Mouse (Mus musculus) thymus, adult 18-20 months (tissue): Measurements from ENCODE around the gene Pvalb.

ENCODE experiments used
- DNase-seq, 2 experiments: peaks; one replicate each; pipeline ENCODE4 v3.0.0; 2022; ENCODE audit warnings: mixed read lengths in 2 of 2

Gene Pvalb

DNA sequence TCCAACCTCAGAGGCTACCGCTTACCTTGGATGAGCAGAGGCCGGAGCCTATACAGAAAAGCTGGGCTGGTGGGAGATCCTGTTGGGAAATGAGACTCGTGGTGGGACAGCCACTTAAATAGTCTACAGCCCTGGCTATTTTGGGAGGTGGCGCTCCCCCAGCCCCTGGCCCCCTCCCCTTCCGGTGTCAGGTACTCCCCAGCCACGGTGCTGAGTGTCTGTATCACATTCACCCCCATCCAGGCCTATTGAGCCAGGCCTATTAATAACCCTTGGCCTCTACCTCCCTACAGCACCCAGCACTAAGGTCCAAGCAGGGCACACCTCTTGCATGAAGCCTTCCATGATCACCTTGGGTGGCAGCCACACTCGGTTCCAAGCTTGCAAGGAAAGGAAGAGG is at the start of gene Pvalb:
Pvalb (minus strand) TSS at position 89 of the 400 bp plus-strand sequence.
- DNase-seq, result no peak

DNA sequence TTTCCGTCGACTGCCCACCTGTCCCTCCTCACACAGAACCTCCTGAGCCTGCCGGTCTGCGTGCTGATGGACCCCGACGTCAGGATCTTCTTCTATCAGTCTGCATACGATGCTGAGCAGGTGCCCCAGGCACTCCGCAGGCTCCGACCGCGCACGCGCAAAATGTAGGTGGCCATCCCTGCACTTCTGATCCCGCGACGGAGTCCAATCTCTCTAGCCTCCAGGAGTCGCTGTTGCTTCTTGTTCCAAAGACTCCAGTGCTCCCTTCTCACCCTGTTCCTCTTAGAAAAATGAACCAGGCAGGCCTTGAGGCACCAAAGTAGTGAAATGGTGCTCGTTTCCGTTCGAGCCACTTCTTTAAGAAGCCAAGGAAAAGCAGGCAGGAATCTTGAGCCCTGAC is 48.6 kb upstream of the Pvalb start:
- DNase-seq, result no peak

DNA sequence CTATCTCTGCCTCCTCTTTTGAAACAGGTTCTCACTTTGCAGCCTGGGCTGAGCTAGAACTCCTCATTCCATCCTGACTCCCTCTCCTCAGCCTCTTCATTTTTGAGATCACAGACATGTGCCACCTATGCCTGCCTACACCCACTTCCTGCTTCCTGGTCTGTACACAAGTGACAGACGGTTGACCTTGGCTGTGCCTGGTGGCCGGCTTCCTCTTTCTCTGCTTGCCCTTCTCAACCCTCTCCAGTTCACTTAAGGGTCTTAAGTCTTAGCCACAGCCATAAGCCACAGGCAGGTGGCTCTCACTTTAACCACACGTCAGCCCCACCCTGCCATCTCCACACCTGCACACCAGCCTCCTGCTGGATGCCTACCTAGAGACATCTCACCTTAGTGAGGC is 42.2 kb upstream of the Pvalb start:
- peak in 1 of 2 experiments; percentile 28 for DNase-seq

DNA sequence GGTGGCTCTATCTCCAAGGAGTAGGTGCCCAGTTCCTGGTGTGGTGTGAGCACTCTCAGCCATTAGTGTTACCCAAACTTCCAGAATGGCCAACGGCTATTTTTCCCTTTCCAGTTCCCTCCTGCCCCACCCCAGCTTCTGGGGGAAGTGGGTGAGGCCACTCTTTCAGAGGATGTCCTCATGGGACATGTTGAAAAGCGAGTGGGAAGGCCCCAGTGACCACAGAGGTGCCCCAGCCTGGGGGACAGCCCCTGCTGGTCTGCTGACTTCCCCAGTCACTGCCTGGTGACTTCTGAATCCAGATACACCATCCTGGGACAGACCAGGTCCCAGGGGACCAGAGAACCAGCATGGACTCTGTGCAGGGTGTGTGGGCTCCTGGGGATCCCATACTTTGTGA is 41.5 kb upstream of the Pvalb start:
- DNase-seq, result no peak

DNA sequence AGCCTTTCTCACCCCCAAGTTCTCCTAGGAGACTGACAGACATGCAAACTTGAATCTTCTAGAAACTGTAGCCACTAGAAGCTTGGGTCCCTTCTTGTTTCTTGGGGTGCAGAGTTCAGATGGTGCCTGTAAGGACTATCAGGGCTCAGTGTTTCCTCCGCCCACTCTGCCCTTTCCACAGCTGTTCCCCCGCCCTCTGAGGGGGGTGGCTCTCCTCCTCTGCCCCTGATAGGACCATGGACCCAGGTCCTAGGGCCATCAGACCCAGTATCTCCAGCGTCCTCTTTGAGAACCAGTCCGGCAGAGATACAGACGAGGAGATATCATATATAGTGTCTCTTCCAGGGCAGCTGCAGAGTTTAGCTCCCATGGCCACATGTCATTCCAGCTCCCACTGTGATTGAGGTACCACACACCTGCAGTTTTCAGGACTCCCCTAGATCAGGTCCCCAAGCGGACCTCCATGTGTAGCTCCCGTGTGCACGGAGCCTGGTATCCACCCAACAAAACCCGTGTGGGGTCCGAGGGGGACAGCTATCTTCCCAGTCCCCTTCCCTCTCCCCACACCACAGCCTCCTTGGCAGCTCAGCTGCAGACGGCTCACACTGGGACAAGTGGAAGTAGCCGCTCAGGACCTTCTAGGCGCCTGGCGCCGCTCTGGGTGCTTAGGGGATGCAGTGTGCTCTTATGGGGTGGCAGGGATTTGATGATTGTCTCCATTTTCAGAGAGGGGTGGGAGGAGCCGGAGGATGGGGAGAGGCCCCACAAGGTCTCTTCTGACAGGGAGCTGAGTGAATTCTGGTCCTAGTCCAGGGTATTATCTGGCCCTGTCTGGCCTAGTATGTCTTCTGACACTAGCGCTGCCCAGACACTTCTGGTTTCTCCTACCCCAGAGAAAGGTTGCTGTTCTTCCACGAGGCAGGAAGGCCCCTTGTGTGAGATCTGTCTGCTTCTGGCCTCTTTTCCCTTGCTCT is 40.2 kb upstream of the Pvalb start:
- DNase-seq, result no peak

DNA sequence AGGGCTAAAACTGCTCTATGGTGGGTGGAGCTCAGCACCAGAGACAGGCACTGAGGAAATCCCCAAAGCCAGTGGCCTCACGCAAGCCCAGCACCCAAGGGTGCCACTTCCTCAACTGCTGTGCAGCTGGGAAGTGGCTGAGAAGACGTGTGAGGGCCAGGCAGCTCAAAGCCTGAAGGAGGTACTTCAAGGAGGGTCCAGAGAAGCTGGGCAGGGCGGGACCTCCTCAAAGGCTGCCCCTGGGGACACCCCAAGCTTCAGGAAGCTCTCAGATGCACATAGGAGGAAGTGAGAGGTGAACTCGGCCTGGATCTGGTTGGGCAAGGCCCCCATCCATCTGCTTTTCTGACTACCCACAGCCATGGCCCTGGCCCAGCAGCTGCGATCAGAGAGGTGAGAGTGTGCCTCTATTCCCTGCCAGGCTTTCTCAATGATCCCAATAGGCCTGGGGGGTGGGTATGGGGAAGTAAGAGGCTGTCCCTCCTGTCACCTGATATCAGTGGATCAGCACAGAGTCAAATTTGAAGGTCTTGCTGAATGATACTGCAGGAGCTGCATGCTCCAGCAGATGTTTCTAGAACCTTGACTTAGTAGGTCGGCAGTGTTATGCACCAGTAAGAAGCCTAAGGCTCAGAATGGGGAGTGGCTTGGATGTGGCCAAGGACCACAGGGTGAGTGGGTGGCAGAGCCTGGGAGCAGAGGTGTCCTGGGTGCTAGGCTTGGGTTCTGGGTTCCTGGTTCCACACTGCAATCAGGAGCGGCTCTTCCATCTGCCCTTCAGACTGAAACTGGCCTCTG is 38.7 kb upstream of the Pvalb start, which contains the start of gene Ncf4:
Ncf4 (plus strand) TSS at position 107 of the 798 bp plus-strand sequence.
- DNase-seq, result peak; percentile 21 to 38

DNA sequence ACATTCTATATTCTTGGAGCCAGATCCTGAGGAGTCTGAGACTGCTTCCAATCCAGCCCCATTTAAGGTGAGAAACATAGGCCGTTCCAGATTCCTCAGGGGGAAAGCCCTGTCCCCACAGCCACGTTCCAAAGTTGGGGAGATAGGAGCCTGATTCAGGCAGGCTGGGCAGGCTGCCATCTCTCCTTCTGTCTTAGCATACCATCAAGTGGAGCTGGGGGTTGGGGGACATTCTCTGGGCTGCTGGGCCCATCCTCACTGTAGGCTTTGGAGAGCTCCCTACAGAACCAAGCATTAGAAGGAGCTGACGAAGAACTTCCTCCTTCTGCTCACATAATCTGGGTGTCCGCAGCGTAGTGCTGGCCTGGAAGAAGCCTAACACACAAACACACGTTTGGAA is 37.6 kb upstream of the Pvalb start:
- no peak for DNase-seq

DNA sequence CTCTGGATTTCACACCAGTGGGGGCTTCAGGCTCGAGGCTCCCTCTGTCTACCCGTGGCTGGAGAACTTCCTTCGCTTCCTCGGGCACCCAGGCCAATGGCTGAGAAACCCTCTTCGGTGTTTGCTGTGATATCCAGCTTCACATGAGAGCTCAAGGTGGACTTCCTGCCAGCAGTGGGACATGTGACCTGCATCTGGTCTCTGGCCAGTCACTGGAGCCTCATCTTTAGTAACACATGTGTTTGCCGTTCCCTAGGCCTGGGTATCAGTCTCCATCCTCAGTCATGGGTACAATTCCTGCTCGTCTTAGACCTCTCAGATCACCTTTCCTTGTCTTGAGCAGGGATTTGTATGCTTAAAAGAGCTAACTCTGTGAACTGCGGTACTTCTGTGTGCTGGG is 36.9 kb upstream of the Pvalb start:
- DNase-seq, result no peak

DNA sequence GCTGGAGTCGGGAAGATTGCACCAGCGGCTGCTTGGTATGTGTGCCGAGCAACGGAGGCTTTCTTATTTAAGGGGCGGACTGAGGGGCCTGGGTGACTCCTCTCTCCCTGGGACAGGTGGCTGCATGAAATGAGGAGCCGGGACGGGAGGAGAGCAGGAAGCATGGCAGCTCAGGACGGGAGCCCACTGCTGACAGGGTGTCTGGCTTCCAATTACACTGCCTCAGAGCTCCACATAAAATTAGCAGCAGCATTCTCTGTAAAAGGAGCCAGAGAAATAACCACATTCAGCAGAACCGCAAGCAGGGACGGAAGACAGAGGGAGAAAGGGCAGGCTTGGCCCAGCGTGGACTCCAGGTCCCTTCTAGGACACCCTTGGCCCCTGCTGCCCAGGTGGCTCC is 35.1 kb upstream of the Pvalb start:
- no peak for DNase-seq

DNA sequence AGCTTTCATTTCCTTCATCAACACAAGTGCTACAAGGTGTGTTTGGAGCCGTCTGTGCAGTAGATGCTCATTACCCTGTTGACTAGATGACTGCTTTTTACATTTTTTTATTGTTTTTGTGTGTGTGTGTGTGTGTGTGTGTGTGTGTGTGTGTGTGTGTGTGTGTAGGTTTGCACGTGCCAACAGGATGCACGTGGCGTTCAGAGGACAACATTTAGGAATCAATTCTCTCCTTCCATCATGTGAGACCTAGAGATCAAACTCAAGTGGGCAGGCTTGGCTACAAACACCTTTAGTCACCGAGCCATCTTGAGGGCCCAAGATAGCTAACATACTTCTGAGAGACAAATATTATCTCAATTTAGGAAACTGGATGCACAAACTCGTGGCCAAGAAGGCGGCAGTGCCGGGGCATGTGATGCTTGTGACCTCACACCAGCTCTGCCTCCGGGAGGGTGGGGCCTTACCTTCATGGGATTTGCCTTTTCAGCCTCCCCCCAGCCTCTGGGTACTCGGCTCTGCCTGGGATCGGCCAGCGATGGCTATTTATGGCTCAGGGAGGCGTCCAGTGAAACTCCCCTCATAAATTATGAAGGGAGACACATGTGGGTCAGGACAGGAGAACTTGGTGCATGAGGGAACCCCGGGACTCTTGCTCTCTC is 33.9 kb upstream of the Pvalb start:
- DNase-seq, result no peak

DNA sequence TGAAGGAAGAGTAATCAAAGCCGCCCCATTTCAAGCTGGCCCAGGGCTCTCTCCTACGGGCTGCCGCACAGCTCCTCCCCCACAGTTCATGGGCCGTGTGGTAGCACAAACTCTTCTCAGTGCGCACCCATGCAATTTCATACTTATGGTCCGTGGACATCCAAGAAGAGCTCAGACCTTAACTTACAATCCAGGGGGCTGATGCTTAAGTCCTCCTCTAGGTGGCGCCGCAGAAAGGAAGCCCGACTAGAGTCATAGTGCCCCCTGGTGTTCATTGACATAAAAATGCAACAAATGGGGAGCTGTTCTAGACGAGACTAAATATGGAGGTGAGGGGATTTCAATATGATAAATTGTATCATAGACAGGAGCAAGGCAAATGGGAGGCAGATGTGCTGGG is 33.3 kb upstream of the Pvalb start:
- DNase-seq, result peak in 1 of 2 experiments; percentile 30

DNA sequence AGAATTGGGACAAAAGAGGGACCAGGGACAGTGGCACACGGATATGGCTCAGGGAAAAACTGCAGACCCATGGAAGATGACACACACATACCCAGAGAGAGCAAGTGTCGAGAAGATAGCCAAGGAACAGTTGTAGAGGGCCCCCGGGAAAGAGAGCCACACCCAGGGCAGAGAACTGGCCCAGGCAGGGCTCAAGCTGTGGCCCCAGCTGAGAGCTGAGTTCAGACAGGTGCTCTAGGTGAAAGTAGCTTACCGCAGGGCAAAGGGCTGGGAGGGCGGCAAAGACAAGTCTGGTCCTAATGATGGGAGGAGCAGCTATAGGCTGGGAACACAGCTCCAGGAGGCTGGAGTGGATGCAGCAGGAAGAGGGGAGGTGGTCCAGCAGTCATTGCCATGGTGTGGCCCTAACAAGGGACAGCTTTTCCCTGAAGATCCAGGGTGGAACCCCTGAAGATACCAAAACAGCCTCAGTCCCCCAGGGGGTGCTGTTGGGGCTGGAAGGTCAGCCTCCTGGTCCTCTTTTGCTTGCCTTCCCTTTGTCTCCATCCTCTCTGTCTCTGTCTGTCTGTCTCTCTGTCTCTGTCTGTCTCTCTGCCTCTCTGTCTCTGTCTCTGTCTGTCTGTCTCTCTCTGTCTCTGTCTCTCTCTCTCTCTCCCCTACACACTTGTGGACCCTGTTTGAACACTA is 28.8 kb upstream of the Pvalb start:
- no peak for DNase-seq

DNA sequence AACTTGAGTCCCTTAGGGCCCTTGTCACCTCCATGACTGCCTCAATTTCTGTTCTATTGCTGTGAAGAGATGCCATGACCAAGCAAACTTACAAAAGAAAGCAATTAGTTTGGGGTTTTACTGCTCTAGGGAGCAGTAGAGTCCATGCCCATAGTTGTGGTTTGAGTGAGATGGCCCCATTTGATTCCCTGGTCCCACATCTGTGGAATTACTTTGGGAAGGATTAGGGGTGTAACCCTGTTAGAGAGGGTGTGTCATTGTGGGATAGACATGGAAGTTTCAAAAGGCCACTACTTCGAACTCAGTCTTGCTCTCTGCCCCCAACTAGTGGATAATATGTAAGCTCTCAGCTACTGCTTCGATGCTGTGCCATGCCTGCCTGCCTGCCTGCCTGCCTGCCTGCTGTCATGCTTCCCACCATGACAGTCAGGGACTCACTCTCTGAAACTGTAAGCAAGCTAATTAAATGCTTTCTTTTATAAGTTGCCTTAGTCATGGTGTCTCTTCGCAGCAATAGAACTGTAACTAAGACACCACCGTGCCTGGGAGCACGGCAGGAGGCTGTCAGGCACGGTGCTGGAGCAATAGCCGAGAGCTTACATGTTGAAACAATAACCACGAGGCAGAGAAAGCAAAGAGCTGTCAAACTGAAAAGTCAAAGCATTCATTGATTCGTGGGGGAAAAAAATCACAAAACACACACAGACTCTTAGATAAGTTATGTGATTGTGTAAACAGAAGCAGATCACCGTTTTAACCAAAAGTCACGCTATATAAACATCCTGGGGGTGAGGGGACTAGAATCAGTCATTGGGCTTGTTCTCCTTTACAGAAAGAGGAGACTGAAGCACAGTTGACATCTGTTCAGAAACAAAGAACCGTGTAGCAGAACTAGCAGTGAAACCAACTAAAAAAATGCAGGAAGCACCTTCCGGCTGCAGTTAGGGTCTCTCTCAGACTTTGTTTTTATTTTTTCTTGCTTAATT is 25.4 kb upstream of the Pvalb start:
- no peak for DNase-seq

DNA sequence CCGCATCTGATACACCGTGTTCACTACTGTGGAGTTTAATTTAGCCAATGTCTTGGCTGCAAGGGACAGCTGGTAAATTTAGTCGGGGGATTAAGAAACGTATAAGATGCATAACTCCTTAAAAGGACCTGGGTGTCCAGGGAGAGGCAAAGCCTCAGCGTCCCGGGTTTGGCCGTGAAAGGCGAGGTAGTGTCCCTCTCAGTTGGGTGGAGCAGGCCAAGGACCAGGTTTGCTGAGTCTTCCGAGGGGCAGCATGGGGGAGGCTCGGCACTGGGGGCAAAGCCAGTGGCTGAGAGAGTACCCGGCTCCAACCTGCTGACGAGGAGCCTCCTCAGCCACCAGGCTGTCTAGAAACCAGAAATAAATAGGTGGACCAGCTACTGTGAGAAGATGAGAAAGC is 21.6 kb upstream of the Pvalb start:
- DNase-seq, result no peak

DNA sequence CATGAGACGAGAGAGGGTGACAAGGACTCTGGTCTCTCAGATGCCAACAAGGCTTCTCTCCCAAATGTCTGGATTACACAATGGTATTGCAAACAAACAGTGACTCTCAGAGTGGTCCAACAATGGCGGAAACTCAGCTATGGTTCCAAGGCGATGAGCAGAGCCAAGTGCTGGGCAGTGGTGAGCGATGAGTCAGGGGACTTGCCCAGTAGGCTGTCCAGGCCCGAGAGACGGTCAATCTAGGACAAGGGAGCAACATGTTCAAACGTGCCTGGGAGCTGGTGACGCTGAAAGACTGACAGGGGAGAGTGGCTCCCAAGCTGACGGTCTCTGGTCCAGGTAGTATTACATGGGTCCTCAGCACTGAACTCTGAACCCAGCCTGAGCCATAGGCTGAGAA is 9.1 kb upstream of the Pvalb start:
- no peak for DNase-seq

DNA sequence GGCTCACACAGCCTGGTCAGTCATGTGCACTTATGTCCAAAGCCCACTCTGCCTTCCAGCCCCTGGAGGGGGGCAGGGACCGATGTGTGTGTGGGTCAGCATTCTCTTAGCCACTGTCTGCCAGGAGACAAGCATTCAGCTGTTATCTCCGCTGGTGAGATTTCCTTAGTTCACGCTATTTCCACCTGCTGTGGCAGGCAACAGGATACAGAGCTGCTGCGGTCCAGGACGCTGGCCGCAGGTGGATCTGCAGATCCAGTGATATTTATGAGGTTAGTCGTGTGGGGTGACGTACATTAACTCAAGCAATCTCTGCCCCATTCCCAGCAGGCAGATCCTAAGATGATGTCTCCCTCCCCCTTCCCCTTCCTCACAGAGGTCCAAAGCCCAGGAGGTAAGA is 5.2 kb upstream of the Pvalb start:
- no peak for DNase-seq

DNA sequence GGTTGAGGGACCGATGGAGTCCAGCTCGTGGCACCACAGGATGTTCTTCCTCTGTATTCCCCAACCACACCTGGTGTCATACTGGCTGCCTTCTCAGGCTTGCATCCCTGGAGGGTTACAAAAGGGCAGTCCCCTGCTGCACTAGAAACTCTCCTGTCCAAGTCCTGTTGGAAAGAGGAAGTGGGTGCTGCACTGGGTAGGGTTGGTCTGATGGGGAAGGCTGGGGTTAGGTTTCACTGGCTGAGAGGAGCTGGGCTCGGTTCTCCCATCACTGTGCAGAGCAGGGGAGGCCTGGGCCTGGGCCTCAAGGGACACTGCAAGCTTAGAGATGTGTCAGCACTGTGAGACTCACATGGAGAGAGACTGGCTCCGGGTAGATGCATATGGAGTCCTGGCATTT is 4.0 kb upstream of the Pvalb start:
- DNase-seq, result no peak

DNA sequence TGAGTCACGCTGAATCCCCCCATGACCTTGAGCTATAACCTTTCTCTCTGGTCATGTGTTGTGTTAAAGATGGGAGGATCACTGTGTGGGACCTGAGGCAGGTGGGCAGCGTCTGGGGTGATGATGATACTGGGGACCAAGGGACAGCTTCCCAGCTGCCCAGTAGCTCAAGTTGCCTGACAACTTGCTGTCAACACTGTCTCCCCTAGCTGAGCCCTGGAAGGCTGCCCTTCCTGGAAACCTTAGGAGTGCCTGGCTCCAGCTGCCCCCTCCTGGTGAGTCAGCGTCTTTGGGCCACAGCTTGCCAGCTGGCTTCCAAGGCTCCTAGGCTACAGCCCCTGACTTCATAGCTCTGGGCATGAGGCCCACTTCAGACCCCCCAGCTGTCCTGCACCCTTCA is 1.0 kb downstream of the Pvalb start:
- DNase-seq, result no peak

DNA sequence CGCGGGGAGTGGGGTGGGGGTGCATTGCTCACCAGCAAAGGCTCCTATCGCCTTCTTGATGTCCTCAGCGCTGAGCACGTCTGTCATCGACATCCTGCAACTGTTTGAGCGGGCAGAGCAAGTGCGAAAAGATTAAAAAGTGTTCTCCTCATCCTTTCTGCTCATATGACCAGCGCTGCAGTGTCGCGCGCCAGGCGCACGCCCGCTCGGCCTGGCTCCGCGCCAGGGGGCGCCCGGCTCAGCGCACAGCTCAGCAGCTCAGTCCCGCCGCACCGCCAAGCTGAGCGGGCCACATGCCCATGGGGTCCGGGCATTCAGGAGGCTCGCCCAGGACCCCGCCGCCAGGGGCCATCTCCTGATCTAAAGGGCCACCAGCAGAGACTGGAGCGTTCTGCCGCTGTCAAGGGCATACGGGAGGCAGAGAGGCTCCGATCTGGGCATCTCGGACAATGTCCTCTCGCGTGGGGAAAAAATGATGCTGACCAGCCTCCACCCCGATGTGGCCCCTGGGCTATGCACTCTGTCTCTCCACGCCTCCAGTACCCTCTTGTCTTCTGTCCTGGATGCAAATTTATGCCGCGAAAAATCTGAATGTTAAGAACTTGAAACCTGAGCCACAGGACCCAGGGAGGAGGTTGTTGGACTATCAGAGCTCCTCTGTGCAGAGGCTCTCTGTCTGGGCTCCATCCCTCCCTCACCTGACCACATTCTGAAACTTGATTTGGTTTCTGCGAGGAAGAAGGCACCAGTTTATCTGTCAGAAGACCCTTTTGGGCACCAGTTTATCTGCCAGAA is 1.9 kb downstream of the Pvalb start:
- DNase-seq, result no peak

DNA sequence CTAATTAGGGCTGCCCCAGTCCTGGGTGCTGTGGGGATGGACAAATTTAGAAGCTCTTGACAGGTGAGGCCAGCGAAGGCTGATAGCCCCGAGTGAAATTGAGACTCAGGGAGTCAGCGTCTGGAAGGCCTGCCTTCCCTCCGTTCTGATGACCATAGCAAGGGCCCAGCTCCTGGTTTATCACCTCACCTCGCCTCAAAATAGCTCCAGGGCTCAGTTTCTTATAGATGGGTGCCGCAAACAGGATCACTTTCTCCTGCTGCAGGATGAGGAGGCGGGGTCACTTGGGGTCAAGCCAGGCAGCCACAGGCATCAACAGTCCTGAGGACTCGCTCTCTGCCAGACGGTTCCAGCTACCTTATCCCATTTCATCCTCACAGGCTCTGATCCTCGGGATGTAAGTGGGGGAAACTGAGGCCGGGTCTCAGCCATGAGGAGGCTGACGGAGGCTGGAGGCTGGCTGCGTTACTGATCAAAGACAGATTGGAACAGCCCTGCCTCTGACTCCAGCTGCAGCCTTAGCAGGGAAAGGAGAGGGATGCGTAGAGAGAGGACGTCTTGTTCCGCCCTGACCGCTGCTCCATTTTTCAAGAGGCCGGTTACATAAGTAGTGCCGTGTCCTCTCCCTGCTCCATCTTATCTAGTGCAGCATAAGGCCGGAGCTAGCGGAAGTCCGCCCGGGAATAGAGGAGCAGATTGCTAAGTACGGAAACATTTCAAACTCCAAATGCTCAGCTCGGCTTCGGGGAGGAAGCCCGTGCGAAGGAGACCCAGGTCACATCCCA is 10.9 kb downstream of the Pvalb start:
- no peak for DNase-seq
